Mouse (Mus musculus) activated CD4-positive, CD25-positive, alpha-beta regulatory T cell, adult 4 months (primary cell): ENCODE measurements around the gene Cdc25b. TPM values are rescaled to one million over a fixed set of nuclear protein-coding genes. Genes with fewer than 3 reads are reported as not detected.

ENCODE experiments used
- ATAC-seq: one replicate; pipeline ENCODE4 v1.8.0; 2017
- polyA plus RNA-seq, 2 experiments: library from polyadenylated mRNA; unstranded; fragments of 100-300 nt; shearing (Covaris generic); gene quantifications; one replicate each; pipeline ENCODE4 v1.2.1; 2017

The Cdc25b gene
- polyA plus RNA-seq, 2 experiments from 2014 or later = 90.4 to 96.2 TPM

DNA sequence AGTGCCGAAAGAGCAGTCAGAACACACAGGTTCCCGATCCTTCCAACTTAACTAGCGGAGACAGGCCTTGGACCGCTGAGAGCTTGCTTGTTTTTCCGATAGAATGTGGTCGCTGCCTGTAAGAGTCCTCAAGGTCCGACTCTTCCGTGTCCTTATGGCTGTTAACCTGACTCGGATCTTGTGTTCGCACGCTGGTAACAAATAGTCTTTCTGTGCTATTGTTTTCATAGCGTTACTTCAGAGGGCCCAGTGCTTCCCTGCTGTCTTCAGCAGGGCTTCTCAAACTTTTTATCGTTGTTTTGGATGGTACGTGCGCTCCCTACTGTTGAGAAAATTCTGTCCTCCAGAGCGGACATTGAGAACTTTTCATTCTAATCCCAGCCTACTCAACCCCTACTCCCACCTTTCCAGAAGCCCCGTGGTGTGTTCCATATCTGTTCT lies 26.1 kb upstream of the Cdc25b start:
- no peak for ATAC-seq

DNA sequence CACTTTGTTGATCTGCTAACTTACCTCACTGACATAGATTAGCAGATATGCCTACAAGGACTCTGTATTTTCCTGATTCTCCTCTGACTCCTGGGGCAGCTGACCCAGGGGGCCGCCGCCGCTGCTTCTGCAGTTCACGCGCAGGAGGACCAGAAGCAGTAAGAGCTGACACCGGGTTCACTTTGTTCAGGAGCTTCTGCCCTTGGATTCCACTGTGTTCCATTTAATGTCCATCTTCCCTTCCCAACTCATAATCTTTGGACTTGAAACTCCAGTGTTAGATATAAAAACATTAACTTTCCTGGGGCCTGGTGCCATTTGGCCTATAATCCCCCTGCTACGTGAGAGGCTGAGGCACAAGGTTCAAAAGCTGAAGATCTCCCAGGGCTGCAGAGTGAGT lies 22.8 kb upstream of the Cdc25b start:
- no peak for ATAC-seq

DNA sequence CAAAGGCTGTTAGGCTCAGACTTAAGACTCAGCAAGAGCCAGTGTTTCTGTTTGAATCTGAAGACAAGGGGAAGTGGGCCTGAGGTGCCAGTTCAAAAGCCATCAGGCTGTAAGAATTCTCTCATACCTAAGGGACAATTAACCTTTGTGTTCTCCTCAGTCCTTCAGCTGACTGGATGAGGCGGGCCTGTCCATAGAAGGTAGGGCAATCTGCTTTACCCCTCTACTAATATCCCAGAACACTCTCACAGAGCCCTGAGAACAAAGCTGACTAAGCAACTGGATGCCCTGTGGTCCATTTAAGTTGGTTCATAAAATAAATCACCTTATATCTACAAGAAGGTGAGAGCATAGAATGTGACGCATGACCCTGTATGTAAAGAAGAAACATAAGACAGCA lies 20.6 kb upstream of the Cdc25b start:
- ATAC-seq = no peak

DNA sequence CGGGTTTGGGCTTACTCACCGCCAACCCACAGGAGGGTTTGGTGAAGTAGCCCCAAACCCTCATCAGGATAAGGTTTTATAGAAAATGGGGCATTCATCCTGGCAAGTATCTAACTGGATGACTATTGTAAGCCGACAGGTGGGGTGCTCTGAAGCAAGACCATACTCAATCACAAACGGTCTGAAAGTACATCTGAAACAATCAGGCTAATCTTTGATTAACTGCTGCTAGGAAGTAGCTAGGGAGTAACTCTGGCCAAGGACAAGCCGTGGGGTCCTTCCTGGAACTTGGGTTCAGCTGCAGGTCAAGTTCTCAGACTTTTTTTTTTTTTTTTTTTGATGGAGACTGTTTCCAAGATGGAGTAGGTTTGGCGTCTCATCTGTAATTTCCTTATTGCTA lies 18.8 kb upstream of the Cdc25b start:
- ATAC-seq = no peak

DNA sequence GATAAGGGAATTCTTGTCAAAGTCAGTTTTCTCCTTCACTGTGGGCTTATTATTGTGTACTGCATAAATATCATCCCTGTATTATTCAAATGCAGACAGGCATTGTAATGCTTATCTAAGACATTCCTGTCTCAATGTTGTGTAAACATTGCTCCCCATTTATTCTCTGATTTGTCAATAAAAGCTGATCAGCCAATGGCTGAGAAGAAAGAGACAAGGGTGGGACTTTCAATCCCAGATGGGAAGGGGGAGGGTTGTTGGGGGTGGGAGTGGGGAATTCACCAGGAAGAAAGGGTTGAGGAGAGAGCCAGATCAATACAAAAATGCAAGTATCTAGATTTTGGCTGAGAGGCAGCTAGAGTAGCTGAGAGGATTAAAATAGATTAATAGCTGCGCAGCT lies 17.8 kb upstream of the Cdc25b start:
- ATAC-seq = no peak

GRCm38 (mm10) chr2:131170936-131171335 lies 15.8 kb upstream of the Cdc25b start:
- ATAC-seq = no peak

GRCm38 (mm10) chr2:131171401-131172104 lies 15.2 kb upstream of the Cdc25b start:
- ATAC-seq = no peak

DNA sequence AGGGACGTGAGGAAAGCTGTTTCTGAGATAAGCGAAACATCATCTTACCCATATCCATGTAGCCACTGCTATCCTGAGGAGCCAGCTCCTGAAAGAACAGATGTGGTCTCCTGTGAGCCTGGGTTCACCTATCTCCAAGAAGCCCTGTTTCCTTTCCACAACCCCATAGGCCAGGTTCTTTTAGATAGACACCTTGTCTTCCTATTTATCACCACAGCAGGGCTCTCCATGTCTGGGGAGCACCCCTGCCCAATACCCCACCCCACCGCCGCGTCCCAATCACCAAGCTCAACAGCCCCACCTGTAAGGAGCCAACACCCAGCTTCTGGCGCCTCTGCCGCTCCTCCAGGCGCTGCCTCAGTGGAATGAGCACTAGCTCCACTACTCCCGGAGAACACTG lies 14.4 kb upstream of the Cdc25b start:
- ATAC-seq = no peak

DNA sequence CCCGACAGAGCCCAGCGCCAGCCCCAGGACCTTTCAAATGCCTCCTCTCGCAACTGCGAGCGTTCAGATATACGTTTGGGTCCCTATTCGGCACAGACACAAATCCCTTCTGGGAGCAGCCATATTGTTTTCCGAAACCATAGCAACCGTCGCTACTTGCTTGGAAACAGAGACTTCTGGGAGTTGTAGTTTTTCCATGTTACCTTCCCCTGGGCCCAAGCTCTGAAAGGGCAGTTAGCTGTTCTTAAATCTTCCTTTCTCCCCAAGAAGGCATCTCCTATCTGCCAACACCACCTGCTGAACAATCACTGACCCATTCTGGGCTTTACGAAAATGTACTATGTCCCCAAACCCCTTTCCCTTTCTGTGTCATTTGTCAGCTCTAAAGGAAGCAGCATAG lies 12.0 kb upstream of the Cdc25b start:
- peak; percentile 92 for ATAC-seq

DNA sequence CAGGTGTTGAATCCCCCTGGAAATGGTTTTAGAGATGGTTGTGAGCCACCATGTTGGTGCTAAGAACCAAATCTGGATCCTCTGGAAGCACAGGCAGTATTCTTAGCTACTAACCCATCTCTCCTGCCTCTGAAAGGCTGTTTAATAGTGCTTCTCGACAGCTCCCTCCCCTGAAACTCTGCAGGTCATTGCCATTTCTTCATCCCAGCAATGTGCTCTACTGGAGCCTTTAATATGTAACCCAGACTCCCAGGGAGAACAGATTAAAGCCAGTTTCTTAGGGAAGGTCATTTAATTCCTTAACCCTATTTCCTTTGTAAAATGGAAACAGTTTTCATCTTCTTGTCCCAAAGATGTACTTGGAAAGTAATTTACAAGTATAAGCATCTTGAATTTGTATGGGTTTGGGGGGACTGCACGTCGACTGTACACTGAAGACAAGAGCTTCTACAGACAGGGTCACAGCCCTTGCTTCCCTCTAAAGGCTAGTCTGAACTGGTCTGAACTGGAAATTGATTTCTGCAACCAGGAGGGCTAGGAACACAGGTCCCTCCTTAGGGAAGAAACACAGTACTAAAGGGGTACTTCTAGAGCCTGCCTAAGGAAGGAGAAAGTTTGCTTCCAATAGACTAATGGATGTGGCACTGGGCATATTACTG lies 11.3 kb upstream of the Cdc25b start:
- no peak for ATAC-seq

DNA sequence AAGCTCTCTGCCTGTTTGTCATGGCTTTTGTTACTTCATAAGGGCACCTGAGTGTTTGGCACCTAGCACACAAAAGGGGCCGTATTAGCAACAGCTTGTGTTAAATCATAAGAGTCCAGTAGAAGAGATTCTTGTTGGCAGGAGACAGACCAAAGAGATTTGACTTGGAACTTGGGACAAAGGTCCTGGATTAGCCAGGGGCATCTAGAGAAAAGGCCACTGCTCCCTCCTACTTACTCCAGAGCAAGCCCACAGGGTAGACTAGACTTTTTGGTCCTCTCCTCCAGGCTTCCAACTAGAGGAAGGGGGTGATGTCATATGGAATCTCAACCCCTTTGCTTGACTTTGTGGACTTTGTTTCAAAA lies 10.8 kb upstream of the Cdc25b start:
- no peak for ATAC-seq

DNA sequence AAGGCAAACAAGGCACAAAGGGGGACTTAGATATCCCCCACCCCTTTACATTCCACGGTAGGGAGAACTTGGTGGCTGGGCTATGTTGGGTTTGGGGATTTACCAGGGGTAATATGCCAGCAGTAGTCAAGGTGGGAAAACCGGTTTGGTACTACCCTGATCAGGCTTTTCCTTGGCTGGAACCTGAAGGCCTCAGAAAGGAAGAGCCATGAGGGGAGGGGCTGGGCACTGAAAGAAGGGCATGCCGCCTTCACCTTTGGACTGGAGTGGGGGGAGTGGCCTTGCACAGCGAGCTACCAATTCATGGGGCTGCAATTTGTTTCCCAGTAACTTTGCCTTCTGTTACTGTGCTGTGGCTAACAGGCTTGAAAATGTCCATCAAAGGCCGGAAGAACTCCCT lies 10.3 kb upstream of the Cdc25b start:
- no peak for ATAC-seq

GRCm38 (mm10) chr2:131177932-131178331 lies 8.8 kb upstream of the Cdc25b start:
- ATAC-seq = no peak

- ATAC-seq = no peak
Observed at GRCm38 (mm10) chr2:131178828-131179245, 7.9 kb upstream of the Cdc25b start.

- ATAC-seq = peak; percentile 17
Observed at GRCm38 (mm10) chr2:131179246-131179886, 7.4 kb upstream of the Cdc25b start.

GRCm38 (mm10) chr2:131179990-131180587 lies 6.7 kb upstream of the Cdc25b start, which contains the start of gene Cenpb:
Cenpb (minus strand) TSS chr2:131180067.
- peak; percentile 74 for ATAC-seq

- no peak for ATAC-seq
Observed at GRCm38 (mm10) chr2:131186343-131186742, 406 bp upstream of the Cdc25b start.

DNA sequence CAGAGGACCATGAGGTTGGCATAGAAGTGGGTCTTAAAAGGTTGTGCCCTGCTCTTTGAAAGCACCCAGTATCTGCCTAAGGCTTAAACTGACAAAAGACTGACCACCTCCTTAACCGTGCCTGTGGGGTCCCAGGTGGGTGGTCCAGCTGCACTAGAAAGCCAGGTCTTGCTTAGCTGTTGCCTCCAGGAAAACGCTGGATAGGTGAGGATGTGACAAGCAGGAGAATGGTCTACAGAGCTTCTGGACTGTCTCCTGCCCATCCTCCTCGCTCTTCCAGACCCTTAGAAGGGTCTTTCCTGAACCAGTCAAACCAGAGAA lies 813 bp downstream of the Cdc25b start:
- no peak for ATAC-seq

DNA sequence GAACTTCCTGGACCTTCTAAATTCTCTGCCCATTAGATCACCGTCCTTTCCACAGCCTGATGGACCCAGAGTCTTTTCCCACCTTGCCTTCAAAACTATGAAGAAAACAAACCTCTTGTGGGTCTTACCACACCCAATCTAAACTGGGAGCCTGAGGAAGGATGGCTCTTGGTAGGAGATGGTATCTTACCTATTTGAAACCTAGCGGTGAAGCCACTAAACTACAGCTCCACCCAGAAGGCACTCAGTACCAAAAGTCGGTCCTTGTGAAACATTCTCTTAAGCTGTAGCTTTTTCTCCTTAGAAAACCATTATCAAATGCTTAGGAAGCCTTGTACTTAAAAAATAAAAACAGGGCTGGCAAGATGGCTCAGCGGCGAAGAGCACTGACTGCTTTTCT lies 1.6 kb downstream of the Cdc25b start:
- no peak for ATAC-seq

DNA sequence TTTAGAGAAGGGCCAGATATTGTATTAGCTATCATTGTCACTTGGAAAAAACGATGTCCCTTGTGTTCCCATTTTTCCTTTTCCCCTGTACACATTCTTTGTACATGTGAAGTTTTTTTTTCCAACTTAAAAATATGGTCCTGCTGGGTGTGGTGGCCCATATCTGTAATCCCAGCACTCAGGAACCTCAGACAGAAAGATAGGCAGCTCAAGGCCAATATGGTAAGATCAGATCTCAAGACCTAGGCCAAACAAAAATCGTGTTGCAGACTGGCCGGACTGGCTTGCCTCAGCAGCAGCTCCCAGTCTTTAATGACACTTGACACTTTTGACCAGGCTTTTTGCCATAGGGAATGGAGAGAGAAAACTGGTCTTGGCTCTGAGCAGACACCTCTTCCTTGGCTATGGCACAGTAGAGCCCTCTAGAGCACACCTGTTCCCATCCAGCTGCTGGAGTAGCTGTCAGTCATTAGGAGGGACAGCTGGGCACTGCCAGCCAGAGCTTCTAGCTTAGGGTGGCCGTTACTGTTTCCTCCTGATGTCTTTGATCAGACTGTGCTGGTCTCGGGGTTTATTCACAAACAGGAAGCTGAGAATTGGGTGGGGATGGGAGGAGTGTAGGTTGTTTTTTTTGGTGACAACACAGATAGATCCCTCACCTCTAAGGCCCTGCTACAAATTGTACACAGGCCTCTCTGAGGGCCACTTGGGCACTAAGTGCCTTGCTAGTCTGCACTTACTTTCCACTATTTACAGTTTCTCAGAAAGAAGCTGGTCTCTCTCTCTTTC lies 3.0 kb downstream of the Cdc25b start:
- ATAC-seq = peak; percentile 49

- ATAC-seq = peak; percentile 5
Observed at GRCm38 (mm10) chr2:131190344-131191004, 3.7 kb downstream of the Cdc25b start.

DNA sequence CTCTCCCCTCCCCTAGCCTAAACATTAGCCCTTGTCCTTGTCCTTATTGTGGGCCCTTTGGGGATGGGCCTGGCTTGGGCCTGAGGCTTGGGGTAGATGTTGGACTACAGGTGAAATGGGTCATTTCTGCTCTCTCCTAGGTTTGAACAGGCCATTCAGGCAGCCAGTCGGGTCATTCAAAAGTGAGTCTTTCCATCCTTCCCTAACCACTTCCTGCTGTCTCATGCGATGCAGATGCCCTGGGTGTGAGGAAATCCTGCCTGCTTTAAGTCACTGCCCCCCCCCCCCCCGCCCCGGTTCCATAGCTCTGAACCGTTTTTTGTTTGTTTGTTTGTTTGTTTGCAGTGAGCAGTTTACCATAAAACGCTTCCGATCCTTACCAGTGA lies 4.2 kb downstream of the Cdc25b start:
- ATAC-seq = peak; percentile 20
